Mouse (Mus musculus): ENCODE measurements around the gene Fus.

GRCm38 (mm10) chr7:127944614-127945013 is 22.6 kb upstream of the Fus start:
- TF ChIP-seq CTCF (IDR thresholded peaks at IDR 0.05; ENCODE audit: low read depth) (no peak), EP300 (IDR thresholded peaks at IDR 0.05; ENCODE audit: low read depth) (no peak)

Data from heart, postnatal 0 days (tissue).